Mouse (Mus musculus): Measurements from ENCODE around the gene Cd163l1.

DNA sequence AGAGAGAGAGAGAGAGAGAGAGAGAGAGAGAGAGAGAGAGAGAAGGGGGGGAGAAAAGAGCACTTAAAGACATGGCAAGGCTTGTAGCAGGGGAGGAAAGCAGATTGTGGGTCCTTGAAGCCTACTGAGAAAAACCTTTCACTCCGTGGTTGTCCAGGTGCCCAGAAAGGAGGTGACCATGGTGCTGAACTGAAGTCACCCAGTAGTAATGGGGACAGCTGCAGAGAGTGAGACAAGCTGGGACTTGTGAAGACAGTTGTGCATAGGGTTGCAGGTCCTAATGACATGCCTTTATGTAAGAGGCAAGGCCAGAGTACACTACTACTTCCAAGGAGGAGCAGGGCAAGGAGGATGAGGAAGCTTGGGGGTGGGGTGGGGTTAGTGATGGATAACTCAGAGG is 1.2 kb downstream of the Cd163l1 start:
- TF ChIP-seq POLR2A (IDR thresholded peaks at IDR 0.05; ENCODE audit: extremely low read depth, insufficient read depth, low read length) (no peak), CTCF (IDR thresholded peaks at IDR 0.05; ENCODE audit: extremely low read depth, insufficient read depth, low read length) (no peak)
